Mouse (Mus musculus): ENCODE results near the gene Akr1b7. TPM values are rescaled to one million over a fixed set of nuclear protein-coding genes. Genes with fewer than 3 reads are reported as not detected.
"Not testable (repeated sequence)": the region's sequence is repeated elsewhere in the genome, so short reads cannot be mapped to it uniquely, and the experiment has no call there.

Akr1b7 gene
- total and polyA plus RNA-seq, 3 experiments, result 0.08 TPM; not detected in 2

GRCm38 (mm10) chr6:34407403-34407802 lies 4.7 kb upstream of the Akr1b7 start:
- TF ChIP-seq MAX (IDR thresholded peaks at IDR 0.05; ENCODE audit: low read length) (no peak), USF2 (conservative IDR thresholded peaks at IDR 0.05; ENCODE audit: low read depth, low read length) (no peak), USF1 (IDR thresholded peaks at IDR 0.05; ENCODE audit: low read depth, low read length) (no peak), JUN (IDR thresholded peaks at IDR 0.05; ENCODE audit: insufficient read depth, low read depth, low read length) (no peak)
- Histone ChIP-seq H3K4me3 (replicated peaks in 1 of 3; ENCODE audit: low read depth in 2 of 3, low read length in 2 of 3, poor library complexity in 1 of 3) (no peak overlapping the region), H3K9ac (ENCODE audit: insufficient read depth, low read depth) (no peak overlapping the region), H3K79me2 (replicated peaks; ENCODE audit: control insufficient read depth, extremely low read depth, insufficient read depth, poor library complexity, severe bottlenecking) (no peaks in the 10 kb centered on the region), H3K4me2 (ENCODE audit: insufficient read depth, low read depth, poor library complexity, severe bottlenecking) (no peak overlapping the region), H3K27me3 (replicated peaks) (no peaks in the 10 kb centered on the region), H3K27ac (ENCODE audit: insufficient read depth, low read depth) (no peak overlapping the region), H3K9me3 (replicated peaks; ENCODE audit: low read length) (peaks cover 8% of the 10 kb centered on the region), H3K36me3 (replicated peaks in 1 of 2; ENCODE audit: control insufficient read depth in 1 of 2, insufficient read depth in 1 of 2, low read length in 1 of 2) (no peaks in the 10 kb centered on the region), H3K4me1 (ENCODE audit: control insufficient read depth in 1 of 2, insufficient read depth in 2 of 2) (no peaks in the 10 kb centered on the region)
- in situ Hi-C loops (cut with MboI; ENCODE audit: low pct_ligation_motif_present, low pct_unique_long_range_greater_than_20kb, low sequenced_read_pairs) (no loop called here), dilution Hi-C loops (cut with MboI; ENCODE audit: extremely low pct_ligation_motif_present, extremely low pct_unique_long_range_greater_than_20kb, low sequenced_read_pairs) (no loop called here)
- DNase-seq (ENCODE audit: extremely low read depth), result no peak

GRCm38 (mm10) chr6:34412688-34413087 lies 554 bp downstream of the Akr1b7 start:
- TF ChIP-seq POLR2AphosphoS2 (IDR thresholded peaks at IDR 0.05; ENCODE audit: low read depth, low read length) (no peak), NRF1 (IDR thresholded peaks at IDR 0.05; ENCODE audit: low read depth, low read length) (no peak), E2F4 (IDR thresholded peaks at IDR 0.05; ENCODE audit: insufficient replicate concordance, low read depth, low read length) (no peak), MAFK (IDR thresholded peaks at IDR 0.05; ENCODE audit: insufficient replicate concordance, low read length) (no peak), ZC3H11A (IDR thresholded peaks at IDR 0.05; ENCODE audit: low read depth, low read length) (no peak), ZMIZ1 (IDR thresholded peaks at IDR 0.05; ENCODE audit: low read depth, low read length) (no peak), CTCF (conservative IDR thresholded peaks at IDR 0.05 in 1 of 2, IDR thresholded peaks at IDR 0.05 in 1 of 2; ENCODE audit: low read depth in 2 of 2, low read length in 2 of 2) (no peak), USF2 (conservative IDR thresholded peaks at IDR 0.05; ENCODE audit: low read depth, low read length) (no peak), KAT2A (IDR thresholded peaks at IDR 0.05; ENCODE audit: insufficient replicate concordance, low read length) (no peak), MAX (IDR thresholded peaks at IDR 0.05; ENCODE audit: low read length) (no peak), UBTF (IDR thresholded peaks at IDR 0.05; ENCODE audit: low read depth, low read length) (no peak), USF1 (IDR thresholded peaks at IDR 0.05; ENCODE audit: low read depth, low read length) (no peak), EP300 (IDR thresholded peaks at IDR 0.05; ENCODE audit: low read length) (no peak), IRF4 (IDR thresholded peaks at IDR 0.05; ENCODE audit: low read depth, low read length) (no peak)
- H3K4me3 ChIP-seq (replicated peaks in 1 of 3; ENCODE audit: low read depth in 2 of 3, low read length in 2 of 3, poor library complexity in 1 of 3), result no peak overlapping the region
- H3K9me3 ChIP-seq (replicated peaks; ENCODE audit: low read length), result peaks cover 3% of the 10 kb centered on the region
- DNase-seq (ENCODE audit: extremely low read depth), result no peak
- H3K27me3 ChIP-seq (replicated peaks), result no peaks in the 10 kb centered on the region
- no peak overlapping the region for H3K27ac ChIP-seq (ENCODE audit: insufficient read depth, low read depth)
- dilution Hi-C loops (cut with MboI; ENCODE audit: extremely low pct_ligation_motif_present, extremely low pct_unique_long_range_greater_than_20kb, low sequenced_read_pairs) (no loop called here), in situ Hi-C loops (cut with MboI; ENCODE audit: low pct_ligation_motif_present, low pct_unique_long_range_greater_than_20kb, low sequenced_read_pairs) (no loop called here)
- H3K9ac ChIP-seq (ENCODE audit: insufficient read depth, low read depth), result peak overlapping the region; percentile 71
- no peaks in the 10 kb centered on the region for H3K36me3 ChIP-seq (replicated peaks in 1 of 2; ENCODE audit: control insufficient read depth in 1 of 2, insufficient read depth in 1 of 2, low read length in 1 of 2)
- H3K4me1 ChIP-seq (ENCODE audit: control insufficient read depth in 1 of 2, insufficient read depth in 2 of 2), result peaks cover 0 to 8% of the 10 kb centered on the region in 2 experiments; a peak in 2 of 4 replicates
- peak overlapping the region; percentile 55 for H3K4me2 ChIP-seq (ENCODE audit: insufficient read depth, low read depth, poor library complexity, severe bottlenecking)
- no peaks in the 10 kb centered on the region for H3K79me2 ChIP-seq (replicated peaks; ENCODE audit: control insufficient read depth, extremely low read depth, insufficient read depth, poor library complexity, severe bottlenecking)

- H3K4me1 ChIP-seq (ENCODE audit: control insufficient read depth in 1 of 2, insufficient read depth in 2 of 2); DNase-seq (ENCODE audit: extremely low read depth); H3K36me3 ChIP-seq (replicated peaks in 1 of 2; ENCODE audit: control insufficient read depth in 1 of 2, insufficient read depth in 1 of 2, low read length in 1 of 2); dilution Hi-C loops (cut with MboI; ENCODE audit: extremely low pct_ligation_motif_present, extremely low pct_unique_long_range_greater_than_20kb, low sequenced_read_pairs); in situ Hi-C loops (cut with MboI; ENCODE audit: low pct_ligation_motif_present, low pct_unique_long_range_greater_than_20kb, low sequenced_read_pairs); H3K4me3 ChIP-seq (replicated peaks in 1 of 3; ENCODE audit: low read depth in 2 of 3, low read length in 2 of 3, poor library complexity in 1 of 3); H3K27me3 ChIP-seq (replicated peaks); H3K27ac ChIP-seq (ENCODE audit: insufficient read depth, low read depth); H3K9me3 ChIP-seq (replicated peaks; ENCODE audit: low read length); H3K79me2 ChIP-seq (replicated peaks; ENCODE audit: control insufficient read depth, extremely low read depth, insufficient read depth, poor library complexity, severe bottlenecking): not testable (repeated sequence)
- Histone ChIP-seq H3K4me2 (ENCODE audit: insufficient read depth, low read depth, poor library complexity, severe bottlenecking) (0 out of 2 replicates have a peak overlapping the region, but pooled peaks have one; percentile 55), H3K9ac (ENCODE audit: insufficient read depth, low read depth) (peak overlapping the region; percentile 71)
Measured at GRCm38 (mm10) chr6:34413386-34413785, 1.3 kb downstream of the Akr1b7 start.

Data from CH12.LX (cell line).